8 mouse cellular contexts compared by ENCODE assay signal in genomic region chr4:42961592-42961991, GRCm38 (mm10). TPM values are rescaled to one million over a fixed set of nuclear protein-coding genes. Genes with fewer than 3 reads are reported as not detected.
DNase-seq lines count a peak whose midpoint lies in the region; ATAC-seq lines count a peak whose summit lies in the region.

No protein-coding gene starts in this region.

- H3K27me3 ChIP-seq in hindbrain, embryonic 10.5 days (ENCODE audit: insufficient read depth, poor library complexity, severe bottlenecking): no peaks in the 10 kb centered on the region
- H3K27me3 ChIP-seq in hindbrain, embryonic 16.5 days (replicated peaks; ENCODE audit: control insufficient read depth, insufficient read depth, low read length): no peaks in the 10 kb centered on the region

- peaks cover 8% of the 10 kb centered on the region for H3K4me1 ChIP-seq in hindbrain, embryonic 10.5 days (replicated peaks)
- H3K4me1 ChIP-seq in hindbrain, embryonic 16.5 days (ENCODE audit: control insufficient read depth, insufficient read depth, low read depth, low read length): peaks cover 4% of the 10 kb centered on the region

- peaks cover 25% of the 10 kb centered on the region for H3K36me3 ChIP-seq in hindbrain, embryonic 10.5 days
- peaks cover 20% of the 10 kb centered on the region for H3K36me3 ChIP-seq in hindbrain, embryonic 16.5 days (ENCODE audit: control insufficient read depth, insufficient read depth, low read length)

- H3K4me3 ChIP-seq in hindbrain, embryonic 10.5 days: no peak overlapping the region
- H3K4me3 ChIP-seq in hindbrain, embryonic 16.5 days (ENCODE audit: low read length): no peak overlapping the region

- no peak overlapping the region for H3K4me2 ChIP-seq in hindbrain, embryonic 16.5 days (ENCODE audit: low read length)

- DNase-seq in hindbrain, embryonic 10.5 days (ENCODE audit: low spot score): peak; percentile 62
- peak; percentile 69 to 74 for DNase-seq in B cell, adult 2 months
- peak; percentile 84 for DNase-seq in ZHBTc4 (ENCODE audit: low read depth, low spot score)
- DNase-seq in embryo, embryonic 11.5 days (ENCODE audit: low read depth, low spot score): peak; percentile 30
- peak; percentile 75 for DNase-seq in kidney, postnatal 10 days
- peak; percentile 84 for DNase-seq in lung, postnatal 36 days
- DNase-seq in spleen, postnatal 36 days (ENCODE audit: low spot score in 2 of 2): peak; percentile 31 to 53

- no peak overlapping the region for H3K9ac ChIP-seq in hindbrain, embryonic 16.5 days (ENCODE audit: low read depth, low read length)

- H3K27ac ChIP-seq in hindbrain, embryonic 10.5 days: no peak overlapping the region
- H3K27ac ChIP-seq in hindbrain, embryonic 16.5 days (ENCODE audit: low read depth, low read length): no peak overlapping the region

- 34% methylated on average over 4 of the region's 4 CpGs for WGBS in hindbrain, embryonic 10.5 days
- WGBS in hindbrain, embryonic 16.5 days: 24% methylated on average over 4 of the region's 4 CpGs

- H3K9me3 ChIP-seq in hindbrain, embryonic 10.5 days: no peaks in the 10 kb centered on the region
- H3K9me3 ChIP-seq in hindbrain, embryonic 16.5 days (ENCODE audit: control insufficient read depth, low read length): no peaks in the 10 kb centered on the region

- ATAC-seq in hindbrain, embryonic 16.5 days: no peak

RNA-seq across cellular contexts. Expression of gene 1700022I11Rik, which starts 7.8 kb away (rescaled TPM):
- 0.75 and 0.95 TPM in 2 replicates for polyA plus RNA-seq in hindbrain, embryonic 10.5 days (2016; fragmentation: Nextera tagmentation; extraction: Ambion mirVana)
- polyA plus RNA-seq in hindbrain, embryonic 16.5 days (2015; fragmentation: Nextera tagmentation; extraction: Ambion mirVana): 0.44 and 1.3 TPM in 2 replicates

RNA-seq across cellular contexts. Expression of gene Dnajb5, which starts 12.0 kb away (rescaled TPM):
- polyA plus RNA-seq in hindbrain, embryonic 10.5 days (2016; fragmentation: Nextera tagmentation; extraction: Ambion mirVana): 14.0 and 17.6 TPM in 2 replicates
- 44.9 and 45.7 TPM in 2 replicates for polyA plus RNA-seq in hindbrain, embryonic 16.5 days (2015; fragmentation: Nextera tagmentation; extraction: Ambion mirVana)

RNA-seq across cellular contexts. Expression of gene Vcp, which starts 38.7 kb away (rescaled TPM):
- polyA plus RNA-seq in hindbrain, embryonic 10.5 days (2016; fragmentation: Nextera tagmentation; extraction: Ambion mirVana): 600 and 640 TPM in 2 replicates
- polyA plus RNA-seq in hindbrain, embryonic 16.5 days (2015; fragmentation: Nextera tagmentation; extraction: Ambion mirVana): 478 and 502 TPM in 2 replicates

RNA-seq across cellular contexts. Expression of gene Phf24, which starts 45.1 kb away (rescaled TPM):
- 1.6 and 2.5 TPM in 2 replicates for polyA plus RNA-seq in hindbrain, embryonic 10.5 days (2016; fragmentation: Nextera tagmentation; extraction: Ambion mirVana)
- polyA plus RNA-seq in hindbrain, embryonic 16.5 days (2015; fragmentation: Nextera tagmentation; extraction: Ambion mirVana): 44.5 and 45.7 TPM in 2 replicates

RNA-seq across cellular contexts. Expression of gene Fancg, which starts 48.7 kb away (rescaled TPM):
- 23.2 and 25.5 TPM in 2 replicates for polyA plus RNA-seq in hindbrain, embryonic 10.5 days (2016; fragmentation: Nextera tagmentation; extraction: Ambion mirVana)
- polyA plus RNA-seq in hindbrain, embryonic 16.5 days (2015; fragmentation: Nextera tagmentation; extraction: Ambion mirVana): 22.7 and 25.8 TPM in 2 replicates

Comparison
In these comparisons a context has a peak if more than half of its experiments do, and no peak if none do; other contexts are left out.
1. DNase-seq: peak in every context shown above with its lines; median percentile 84 in ZHBTc4; 84 in lung, postnatal 36 days; 75 in kidney, postnatal 10 days; 72 in B cell, adult 2 months; 62 in hindbrain, embryonic 10.5 days; 42 in spleen, postnatal 36 days; 30 in embryo, embryonic 11.5 days.